Mouse (Mus musculus): Measurements from ENCODE around the gene Sav1. TPM values are rescaled to one million over a fixed set of nuclear protein-coding genes. Genes with fewer than 3 reads are reported as not detected.
A peak's percentile ranks its signal among the peaks of the same experiment; 100 is the strongest.

Sav1 gene
- polyA plus RNA-seq, 1 experiment from 2014 or later = 1.5 TPM

- H3K4me2 ChIP-seq = peak overlapping the region; percentile 80
Measured at GRCm38 (mm10) chr12:69985546-69985945, 1.3 kb downstream of the Sav1 start.

GRCm38 (mm10) chr12:69982874-69983273 lies 3.9 kb downstream of the Sav1 start:
- Histone ChIP-seq H3K36me3 (ENCODE audit: poor library complexity, severe bottlenecking) (peaks cover 53% of the 10 kb centered on the region), H3K4me1 (peaks cover 19% of the 10 kb centered on the region), H3K9ac (no peak overlapping the region), H3K27me3 (no peaks in the 10 kb centered on the region), H3K9me3 (replicated peaks) (no peaks in the 10 kb centered on the region), H3K4me2 (no peak overlapping the region), H3K27ac (no peak overlapping the region), H3K4me3 (no peak overlapping the region)
- 66% methylated on average over 5 of the region's 5 CpGs for WGBS
- no peak for ATAC-seq

More at GRCm38 (mm10) chr12:69985546-69985945, 1.3 kb downstream of the Sav1 start:
- peaks cover 19% of the 10 kb centered on the region for H3K4me1 ChIP-seq
- ATAC-seq = no peak
- H3K9me3 ChIP-seq (replicated peaks) = no peaks in the 10 kb centered on the region
- H3K27ac ChIP-seq = no peak overlapping the region
- 30% methylated on average over 4 of the region's 4 CpGs for whole genome bisulfite sequencing
- H3K36me3 ChIP-seq (ENCODE audit: poor library complexity, severe bottlenecking) = peaks cover 35% of the 10 kb centered on the region
- peak overlapping the region; percentile 85 for H3K9ac ChIP-seq
- no peaks in the 10 kb centered on the region for H3K27me3 ChIP-seq
- peak overlapping the region; percentile 82 for H3K4me3 ChIP-seq

- Histone ChIP-seq H3K36me3 (ENCODE audit: poor library complexity, severe bottlenecking) (peaks cover 54% of the 10 kb centered on the region), H3K4me1 (peaks cover 10% of the 10 kb centered on the region), H3K9me3 (replicated peaks) (no peaks in the 10 kb centered on the region), H3K27me3 (no peaks in the 10 kb centered on the region), H3K27ac (no peak overlapping the region), H3K4me3 (no peak overlapping the region), H3K9ac (no peak overlapping the region), H3K4me2 (no peak overlapping the region)
- WGBS = 73% methylated on average over 9 of the region's 9 CpGs
- no peak for ATAC-seq
Measured at GRCm38 (mm10) chr12:69977376-69977998, 9.3 kb downstream of the Sav1 start.

- H3K27ac ChIP-seq = no peak overlapping the region
- H3K9me3 ChIP-seq (replicated peaks) = no peaks in the 10 kb centered on the region
- H3K4me2 ChIP-seq = no peak overlapping the region
- no peak overlapping the region for H3K4me3 ChIP-seq
- H3K9ac ChIP-seq = no peak overlapping the region
- H3K27me3 ChIP-seq = no peaks in the 10 kb centered on the region
- peaks cover 10% of the 10 kb centered on the region for H3K4me1 ChIP-seq
- H3K36me3 ChIP-seq (ENCODE audit: poor library complexity, severe bottlenecking) = peaks cover 54% of the 10 kb centered on the region
- no peak for ATAC-seq
- 88% methylated on average over 6 of the region's 6 CpGs for WGBS
Measured at GRCm38 (mm10) chr12:69976688-69977087, 10.1 kb downstream of the Sav1 start.

- no peak overlapping the region for H3K27ac ChIP-seq
- peaks cover 59% of the 10 kb centered on the region for H3K36me3 ChIP-seq (ENCODE audit: poor library complexity, severe bottlenecking)
- no peaks in the 10 kb centered on the region for H3K9me3 ChIP-seq (replicated peaks)
- H3K4me2 ChIP-seq = no peak overlapping the region
- no peak for ATAC-seq
- H3K4me3 ChIP-seq = no peak overlapping the region
- H3K4me1 ChIP-seq = peaks cover 10% of the 10 kb centered on the region
- no peaks in the 10 kb centered on the region for H3K27me3 ChIP-seq
- H3K9ac ChIP-seq = no peak overlapping the region
Measured at GRCm38 (mm10) chr12:69973666-69974065, 13.1 kb downstream of the Sav1 start.

GRCm38 (mm10) chr12:69968154-69968553 lies 18.6 kb downstream of the Sav1 start:
- Histone ChIP-seq H3K9me3 (replicated peaks) (no peaks in the 10 kb centered on the region), H3K4me3 (no peak overlapping the region), H3K36me3 (ENCODE audit: poor library complexity, severe bottlenecking) (peaks cover 81% of the 10 kb centered on the region), H3K9ac (no peak overlapping the region), H3K4me2 (no peak overlapping the region), H3K27me3 (no peaks in the 10 kb centered on the region), H3K4me1 (no peaks in the 10 kb centered on the region), H3K27ac (no peak overlapping the region)
- WGBS = 60% methylated on average over 5 of the region's 5 CpGs
- ATAC-seq = no peak

GRCm38 (mm10) chr12:69967112-69967511 lies 19.7 kb downstream of the Sav1 start:
- Histone ChIP-seq H3K27me3 (no peaks in the 10 kb centered on the region), H3K4me1 (no peaks in the 10 kb centered on the region), H3K4me2 (no peak overlapping the region), H3K4me3 (no peak overlapping the region), H3K9ac (no peak overlapping the region), H3K36me3 (ENCODE audit: poor library complexity, severe bottlenecking) (peaks cover 85% of the 10 kb centered on the region), H3K9me3 (replicated peaks) (no peaks in the 10 kb centered on the region), H3K27ac (no peak overlapping the region)
- 91% methylated on average over 6 of the region's 6 CpGs for WGBS
- no peak for ATAC-seq

- Histone ChIP-seq H3K9ac (no peak overlapping the region), H3K27ac (no peak overlapping the region), H3K4me3 (no peak overlapping the region), H3K9me3 (replicated peaks) (no peaks in the 10 kb centered on the region), H3K27me3 (no peaks in the 10 kb centered on the region), H3K36me3 (ENCODE audit: poor library complexity, severe bottlenecking) (peaks cover 86% of the 10 kb centered on the region), H3K4me1 (no peaks in the 10 kb centered on the region), H3K4me2 (no peak overlapping the region)
- ATAC-seq = no peak
- 87% methylated on average over 5 of the region's 5 CpGs for WGBS
Measured at GRCm38 (mm10) chr12:69966071-69966470, 20.7 kb downstream of the Sav1 start.

- WGBS = 89% methylated on average over 3 of the region's 3 CpGs
- H3K9ac ChIP-seq = no peak overlapping the region
- H3K4me1 ChIP-seq = no peaks in the 10 kb centered on the region
- no peaks in the 10 kb centered on the region for H3K27me3 ChIP-seq
- no peak overlapping the region for H3K27ac ChIP-seq
- H3K9me3 ChIP-seq (replicated peaks) = no peaks in the 10 kb centered on the region
- H3K4me3 ChIP-seq = no peak overlapping the region
- no peak overlapping the region for H3K4me2 ChIP-seq
- peaks cover 87% of the 10 kb centered on the region for H3K36me3 ChIP-seq (ENCODE audit: poor library complexity, severe bottlenecking)
- ATAC-seq = no peak
Measured at GRCm38 (mm10) chr12:69965644-69966043, 21.2 kb downstream of the Sav1 start.

- peaks cover 86% of the 10 kb centered on the region for H3K36me3 ChIP-seq (ENCODE audit: poor library complexity, severe bottlenecking)
Measured at GRCm38 (mm10) chr12:69963141-69963540, 23.7 kb downstream of the Sav1 start.

GRCm38 (mm10) chr12:69962468-69962867 lies 24.3 kb downstream of the Sav1 start:
- 65% methylated on average over 4 of the region's 4 CpGs for whole genome bisulfite sequencing
- H3K36me3 ChIP-seq (ENCODE audit: poor library complexity, severe bottlenecking) = peaks cover 84% of the 10 kb centered on the region
- peak; percentile 57; the same call in 1 of the 2 replicates for ATAC-seq

More at GRCm38 (mm10) chr12:69963141-69963540, 23.7 kb downstream of the Sav1 start:
- H3K9me3 ChIP-seq (replicated peaks) = no peaks in the 10 kb centered on the region
- no peak overlapping the region for H3K4me2 ChIP-seq
- no peaks in the 10 kb centered on the region for H3K27me3 ChIP-seq
- no peak for ATAC-seq
- no peak overlapping the region for H3K9ac ChIP-seq
- WGBS = 91% methylated on average over 6 of the region's 6 CpGs
- H3K27ac ChIP-seq = no peak overlapping the region
- no peak overlapping the region for H3K4me3 ChIP-seq
- no peaks in the 10 kb centered on the region for H3K4me1 ChIP-seq

GRCm38 (mm10) chr12:69957378-69957777 lies 29.4 kb downstream of the Sav1 start:
- H3K9me3 ChIP-seq (replicated peaks) = no peaks in the 10 kb centered on the region
- H3K27ac ChIP-seq = no peak overlapping the region
- ATAC-seq = no peak
- no peaks in the 10 kb centered on the region for H3K27me3 ChIP-seq
- WGBS = 95% methylated on average over 2 of the region's 2 CpGs
- H3K36me3 ChIP-seq (ENCODE audit: poor library complexity, severe bottlenecking) = peaks cover 66% of the 10 kb centered on the region
- H3K4me2 ChIP-seq = no peak overlapping the region
- H3K9ac ChIP-seq = no peak overlapping the region
- no peak overlapping the region for H3K4me3 ChIP-seq
- no peaks in the 10 kb centered on the region for H3K4me1 ChIP-seq

More at GRCm38 (mm10) chr12:69962468-69962867, 24.3 kb downstream of the Sav1 start:
- no peaks in the 10 kb centered on the region for H3K4me1 ChIP-seq
- H3K9ac ChIP-seq = no peak overlapping the region
- H3K4me2 ChIP-seq = no peak overlapping the region
- H3K27me3 ChIP-seq = no peaks in the 10 kb centered on the region
- H3K9me3 ChIP-seq (replicated peaks) = no peaks in the 10 kb centered on the region
- H3K27ac ChIP-seq = no peak overlapping the region
- H3K4me3 ChIP-seq = no peak overlapping the region

- H3K27me3 ChIP-seq = no peaks in the 10 kb centered on the region
Measured at GRCm38 (mm10) chr12:69947502-69947901, 39.3 kb downstream of the Sav1 start.

More at GRCm38 (mm10) chr12:69947502-69947901, 39.3 kb downstream of the Sav1 start:
- no peaks in the 10 kb centered on the region for H3K4me1 ChIP-seq
- H3K4me2 ChIP-seq = no peak overlapping the region
- H3K36me3 ChIP-seq (ENCODE audit: poor library complexity, severe bottlenecking) = peaks cover 31% of the 10 kb centered on the region
- no peaks in the 10 kb centered on the region for H3K9me3 ChIP-seq (replicated peaks)
- H3K9ac ChIP-seq = no peak overlapping the region
- no peak for ATAC-seq
- WGBS = 90% methylated on average over 3 of the region's 3 CpGs
- H3K27ac ChIP-seq = no peak overlapping the region
- H3K4me3 ChIP-seq = no peak overlapping the region

Data from forebrain, embryonic 13.5 days (tissue).